Mouse (Mus musculus): ENCODE results near the gene Rrm2.

Gene Rrm2

GRCm38 (mm10) chr12:24747297-24747696 is 39.3 kb downstream of the Rrm2 start:
- no peak for DNase-seq (ENCODE audit: low spot score in 2 of 2)

- DNase-seq (ENCODE audit: low spot score in 2 of 2) = no peak
Observed at GRCm38 (mm10) chr12:24750521-24750920, 42.5 kb downstream of the Rrm2 start.

DNA sequence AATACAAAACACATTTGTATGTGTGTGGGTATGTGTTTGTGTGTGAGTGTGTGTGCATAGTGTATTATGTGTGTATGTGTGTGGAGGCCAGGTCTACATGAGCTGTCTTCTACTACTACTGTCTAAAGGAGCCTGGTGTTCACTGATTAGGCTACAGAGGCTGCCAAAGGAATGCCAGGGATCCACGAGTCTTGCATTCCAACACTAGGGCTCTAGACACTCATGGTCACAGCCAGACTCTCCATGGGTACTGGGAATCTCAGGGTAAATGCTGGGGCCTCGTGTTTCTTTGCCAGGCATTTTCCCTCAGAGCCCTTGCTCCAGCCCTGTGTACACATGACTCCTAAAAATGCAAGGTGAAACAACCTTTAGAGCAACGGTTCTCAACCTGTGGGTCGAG is 45.6 kb downstream of the Rrm2 start:
- DNase-seq (ENCODE audit: low spot score in 2 of 2) = no peak

DNA sequence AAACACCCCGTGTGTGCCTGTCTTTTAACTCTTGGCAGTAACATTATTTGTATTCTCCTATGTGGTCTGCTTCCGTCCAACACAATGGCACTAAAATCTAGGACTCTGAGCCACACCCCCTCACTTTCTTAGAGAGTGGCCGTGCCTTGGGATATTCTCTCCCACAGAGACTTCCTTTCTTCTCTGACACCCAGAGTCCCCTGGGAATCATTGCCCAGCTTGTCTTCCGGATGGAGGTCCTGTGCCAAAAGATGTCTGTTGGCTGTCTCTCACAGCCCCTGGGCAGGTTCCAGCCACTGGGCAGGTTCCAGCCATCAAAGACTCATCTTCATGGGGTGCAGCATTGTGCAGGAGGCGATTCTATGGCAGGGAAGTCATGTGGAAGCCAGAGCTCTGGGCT is 46.7 kb downstream of the Rrm2 start:
- no peak for DNase-seq (ENCODE audit: low spot score in 2 of 2)

DNA sequence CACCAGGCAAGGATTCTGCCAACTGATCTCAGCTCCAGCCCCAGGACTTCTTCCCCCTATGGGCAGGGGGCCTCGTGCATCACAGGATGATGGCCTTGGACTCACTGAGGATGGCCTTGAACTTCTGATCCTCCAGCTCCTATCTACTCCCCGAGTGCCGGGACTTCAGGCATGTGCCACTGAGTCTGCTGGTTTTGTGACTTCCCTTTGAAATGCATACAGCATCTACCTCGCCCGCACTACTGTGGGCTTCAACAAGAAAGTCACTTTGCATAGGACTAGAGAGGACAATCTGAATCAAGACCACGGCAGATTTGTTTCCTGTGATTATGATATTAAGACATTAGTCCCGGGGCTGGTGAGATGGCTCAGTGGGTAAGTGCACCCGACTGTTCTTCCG is 47.4 kb downstream of the Rrm2 start:
- no peak for DNase-seq (ENCODE audit: low spot score in 2 of 2)

DNA sequence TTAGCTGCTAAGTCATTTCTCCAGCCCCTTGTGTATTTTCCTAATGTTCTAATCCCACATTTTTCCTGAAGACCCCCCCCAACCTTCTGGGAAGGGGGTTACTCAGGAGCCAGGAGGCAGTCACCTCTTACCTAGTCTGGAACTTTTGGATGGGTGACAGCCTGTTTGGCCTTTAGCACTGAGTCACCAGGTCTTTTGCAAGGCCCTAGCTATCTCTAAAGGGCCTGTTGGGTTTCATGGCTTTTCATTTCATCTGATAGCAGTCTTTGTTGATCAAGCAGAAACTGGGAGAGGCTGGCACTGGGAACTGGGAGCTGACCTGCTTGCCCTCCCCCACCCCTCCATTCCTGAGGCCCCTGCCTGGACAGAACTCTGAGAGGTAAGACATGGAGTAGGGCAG is 49.3 kb downstream of the Rrm2 start:
- DNase-seq (ENCODE audit: low spot score in 2 of 2) = peak in 1 of 2 experiments; percentile 13

DNA sequence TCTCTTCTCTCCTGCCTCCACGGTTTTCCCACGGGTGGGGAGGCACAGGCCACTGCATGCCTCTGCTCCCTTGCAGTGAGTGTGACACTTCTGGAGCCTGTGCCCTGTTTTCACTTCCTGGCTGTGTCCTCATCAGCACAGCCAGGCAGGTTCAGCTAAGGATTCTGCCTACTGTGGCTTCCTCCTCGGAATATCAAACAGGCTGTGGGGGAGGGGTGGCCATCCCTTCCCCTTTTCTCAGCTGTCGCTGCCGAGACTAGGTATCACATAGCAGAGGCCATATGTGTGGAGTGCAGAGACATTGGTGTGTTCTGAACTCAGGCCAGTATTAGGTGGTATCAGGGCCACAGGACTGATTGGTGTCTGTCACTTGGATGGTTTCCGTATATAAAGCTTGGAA is 50.3 kb downstream of the Rrm2 start:
- peak in 1 of 2 experiments; percentile 8 for DNase-seq (ENCODE audit: low spot score in 2 of 2)

DNA sequence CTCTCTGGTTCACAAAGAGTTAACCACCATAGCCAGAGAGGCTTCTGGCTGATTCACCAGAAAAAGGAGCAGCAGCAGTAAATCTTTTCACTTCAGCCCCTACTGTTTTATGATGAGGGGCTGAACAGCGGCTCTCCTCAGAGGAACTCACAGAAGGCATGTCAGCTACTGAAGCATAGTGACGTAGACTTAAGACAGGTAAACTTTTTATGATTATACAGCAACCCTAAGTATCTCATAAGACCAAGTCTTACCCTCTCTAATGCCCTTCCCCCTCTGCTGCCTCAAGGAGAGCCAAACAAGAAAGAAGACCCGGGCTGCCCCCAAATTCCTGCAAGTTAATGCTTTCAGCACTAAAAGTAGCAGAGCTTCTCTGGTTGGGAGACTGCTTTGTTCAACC is 54.2 kb downstream of the Rrm2 start:
- DNase-seq (ENCODE audit: low spot score in 2 of 2) = no peak

Measured in urinary bladder, adult 18-20 months (tissue).